Mouse (Mus musculus) urinary bladder, postnatal 25 days (tissue): ENCODE measurements around the gene Abhd17a.

Source experiments
- DNase-seq: peaks from one replicate; pipeline ENCODE4 v3.0.0; 2022; ENCODE audit warnings: low spot score

The Abhd17a gene

DNA sequence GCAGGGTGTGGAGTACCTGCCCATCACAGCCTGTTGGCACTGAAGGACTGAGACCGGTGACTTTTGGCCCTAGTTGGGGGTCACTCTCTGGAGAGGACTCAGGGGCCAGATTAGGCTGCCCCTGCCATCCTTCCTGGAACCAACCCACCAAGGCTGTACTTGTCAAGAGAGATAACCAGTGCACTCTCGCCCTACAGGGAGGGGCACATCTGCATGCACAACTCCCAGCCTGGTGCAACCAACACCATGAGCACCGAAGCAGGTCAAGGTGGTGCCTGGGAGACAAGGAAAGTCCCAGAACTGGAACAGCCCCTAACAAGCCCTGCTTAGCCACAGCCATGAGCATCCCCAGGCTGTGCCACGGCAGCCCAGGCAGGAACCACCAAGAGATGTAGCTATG, 43.2 kb downstream of the Abhd17a start:
- DNase-seq: no peak

DNA sequence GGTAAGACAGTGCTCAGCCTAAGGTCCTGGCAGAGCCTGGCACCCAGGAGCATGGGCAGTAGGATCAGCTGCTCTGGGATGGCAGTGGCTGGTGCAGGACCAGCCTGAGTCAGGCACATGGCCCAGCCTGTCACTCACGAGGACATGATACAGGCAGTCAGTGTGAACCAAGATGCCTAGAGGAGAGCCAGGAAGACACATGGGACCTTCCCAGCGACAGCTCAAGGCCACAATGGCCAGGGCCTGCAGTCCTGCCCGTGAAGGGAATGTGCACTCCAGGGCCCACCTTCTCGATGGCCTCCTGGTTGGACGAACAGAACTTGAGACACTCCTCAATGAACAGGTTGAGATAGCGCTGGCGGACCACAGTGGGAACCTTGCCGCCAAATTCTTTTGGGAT, 44.6 kb downstream of the Abhd17a start:
- no peak for DNase-seq

DNA sequence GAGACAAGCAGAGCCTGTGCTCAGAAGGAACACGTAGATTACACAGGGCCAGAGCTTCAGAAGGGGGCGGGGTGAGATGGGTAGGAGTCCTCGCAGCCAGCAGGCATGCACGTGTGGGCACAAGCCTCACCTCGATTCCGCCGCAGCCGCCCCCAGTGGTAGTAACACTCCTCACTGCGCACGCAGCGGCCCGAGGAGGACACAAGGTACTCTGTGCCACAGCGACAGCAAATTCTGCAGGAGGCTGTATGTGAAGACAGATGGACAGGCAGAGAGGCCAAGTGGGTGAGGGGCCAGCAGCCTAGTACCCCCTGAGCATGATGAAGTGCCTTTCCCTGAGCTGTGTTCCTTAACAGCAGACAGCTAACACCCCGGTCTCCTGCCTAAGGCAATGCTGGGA, 46.3 kb downstream of the Abhd17a start:
- no peak for DNase-seq

DNA sequence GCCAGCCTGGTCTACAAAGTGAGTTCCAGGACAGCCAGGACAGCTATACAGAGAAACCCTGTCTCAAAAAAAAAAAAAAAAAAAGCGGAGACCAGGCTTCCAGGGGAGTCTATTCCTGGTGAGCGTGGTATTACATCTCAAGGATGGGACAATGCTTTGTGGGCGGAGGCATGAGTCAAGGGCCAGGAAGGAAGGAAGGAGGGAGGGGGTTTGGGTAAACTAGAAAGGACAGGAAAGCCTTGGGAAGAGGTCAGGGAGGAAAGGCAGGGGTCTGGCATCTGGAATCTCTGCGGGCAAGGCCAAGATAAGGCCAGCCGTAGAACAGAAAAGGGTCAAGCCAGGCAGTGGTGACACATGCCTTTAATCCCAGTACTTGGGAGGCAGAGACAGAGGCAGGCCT, 50.6 kb downstream of the Abhd17a start:
- DNase-seq: no peak

DNA sequence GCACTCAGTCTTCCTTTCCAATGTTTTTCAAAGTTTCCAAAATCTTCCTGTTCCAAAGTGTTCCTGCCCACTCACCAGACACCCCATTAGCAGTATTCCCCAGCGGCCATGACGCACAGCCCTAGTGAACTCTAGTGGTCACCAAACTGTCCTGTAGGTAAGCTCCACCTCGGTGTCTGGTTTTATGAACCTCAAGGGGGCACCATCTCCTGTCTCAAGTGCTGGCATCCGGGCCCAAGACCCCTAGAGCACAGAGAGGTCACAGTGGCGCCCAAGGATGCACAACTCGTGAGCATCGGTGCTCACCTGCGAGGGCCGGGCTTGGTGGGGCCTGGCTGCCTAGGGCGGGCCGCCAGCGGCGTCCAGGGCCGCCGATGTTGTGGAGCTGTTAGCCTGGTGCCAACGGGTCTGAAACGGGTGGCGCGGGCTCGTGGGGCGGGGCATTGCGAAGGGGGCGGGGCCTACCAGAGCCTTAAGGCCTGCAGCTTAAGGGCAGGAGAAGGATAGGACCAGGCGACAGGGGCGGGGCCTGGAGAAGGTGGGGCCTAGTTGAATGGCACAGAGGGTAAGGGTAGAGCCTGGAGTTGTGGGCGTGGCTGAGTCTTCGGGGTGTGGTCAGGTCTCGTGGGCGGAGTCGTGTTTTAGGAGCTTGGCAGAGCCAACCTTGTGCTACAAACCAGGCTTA, 51.3 kb downstream of the Abhd17a start, which contains the start of gene Atp8b3:
Gene Atp8b3, minus strand, starts transcription at position 415 of the 685 bp plus-strand sequence.
- peak; percentile 57 for DNase-seq

DNA sequence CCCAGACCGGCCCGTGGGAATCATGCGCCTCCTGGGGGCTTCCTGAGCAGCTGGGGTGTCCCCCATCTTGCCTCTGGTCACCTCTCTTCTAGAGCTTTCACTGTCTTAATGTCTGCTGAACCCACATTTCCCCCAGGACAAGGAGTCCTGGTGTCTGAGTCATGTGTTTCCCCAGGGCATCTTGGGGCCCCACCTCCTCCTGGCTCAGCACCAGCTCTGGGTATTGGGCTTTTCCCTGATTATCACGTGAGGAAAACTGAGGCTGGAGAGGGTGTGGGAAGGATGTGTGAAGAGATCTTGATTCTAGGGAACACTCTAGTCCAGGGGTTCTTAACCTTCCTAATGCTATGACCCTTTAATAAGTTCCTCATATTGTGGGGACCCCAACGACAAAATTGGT, 52.0 kb downstream of the Abhd17a start:
- no peak for DNase-seq

DNA sequence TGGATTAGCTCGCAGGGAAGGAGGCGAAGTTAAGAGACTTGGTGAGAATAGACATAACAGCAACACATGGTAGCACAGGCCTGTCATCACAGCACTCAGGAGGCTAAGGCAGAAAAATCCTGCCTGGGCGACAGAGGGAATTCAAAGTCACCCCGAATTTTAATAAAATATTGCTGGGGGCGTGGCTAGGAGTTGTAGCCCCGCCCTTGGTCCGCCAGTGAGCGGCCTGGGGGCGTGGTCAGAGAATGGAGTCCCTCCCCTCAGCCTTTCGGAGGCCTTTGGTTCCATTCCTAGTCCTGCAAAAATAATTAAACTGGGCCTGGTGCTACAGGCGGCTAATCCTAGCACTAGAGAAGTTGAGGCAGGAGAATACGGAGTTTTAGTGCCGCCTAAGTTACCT, 54.4 kb downstream of the Abhd17a start:
- DNase-seq: no peak

DNA sequence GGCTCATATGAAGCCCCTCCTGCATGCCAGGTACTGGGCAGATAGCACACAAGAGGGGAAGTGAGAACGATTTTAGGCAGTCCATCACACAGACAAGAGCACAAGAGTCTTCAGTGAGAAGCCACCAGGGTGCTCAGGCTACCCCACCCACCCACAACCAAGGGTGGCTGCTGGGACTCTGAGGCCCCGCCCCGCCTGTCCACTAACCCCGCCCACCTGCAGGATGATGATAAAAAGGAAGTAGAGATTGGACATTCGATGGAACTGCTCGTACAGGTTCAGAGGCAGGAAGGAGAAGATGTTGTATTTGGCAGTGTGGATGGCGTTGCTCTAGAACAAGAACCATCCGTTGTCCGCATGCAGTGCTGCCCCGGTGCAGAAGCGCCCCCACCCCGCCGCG, 55.1 kb downstream of the Abhd17a start:
- DNase-seq: no peak

DNA sequence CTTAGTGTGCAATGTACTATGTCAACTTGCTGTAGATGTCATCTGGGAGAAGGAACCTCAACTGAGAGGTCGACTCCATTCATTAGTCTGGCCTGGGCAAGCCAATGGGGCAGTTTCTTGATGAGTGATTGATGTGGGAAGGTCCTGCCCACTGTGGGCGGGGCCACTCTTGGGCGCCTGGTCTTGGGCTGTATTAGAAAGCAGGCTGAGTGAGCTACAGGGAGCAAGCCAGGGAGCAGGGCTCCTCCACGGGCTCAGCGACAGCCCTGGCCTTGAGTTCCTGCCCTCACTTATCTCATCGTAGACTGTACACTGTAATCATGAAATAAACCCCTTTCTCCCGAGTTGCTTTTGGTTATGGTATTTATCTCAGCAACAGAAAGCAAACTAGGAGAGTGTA, 56.4 kb downstream of the Abhd17a start:
- no peak for DNase-seq
